Mouse (Mus musculus) heart, embryonic 14.5 days (tissue): ENCODE data around the gene Rad51d. TPM values are rescaled to one million over a fixed set of nuclear protein-coding genes. Genes with fewer than 3 reads are reported as not detected.
"Not testable (repeated sequence)": the region's sequence is repeated elsewhere in the genome, so short reads cannot be mapped to it uniquely, and the experiment has no call there.

ENCODE experiments used
- ATAC-seq: fragments of 200-750 bp; cut with Nextera tagmentation; 2 replicates; pipeline ENCODE4 v1.8.0; 2017; ENCODE audit warnings: low read depth, moderate TSS enrichment; ENCODE audit not compliant: insufficient number of reproducible peaks, insufficient read depth, low FRiP score
- H3K27ac ChIP-seq, 2 experiments: fragments of 200-500 bp in 1 of 2; fragments of 300-500 bp in 1 of 2; sonication (generic) in 1 of 2; replicated peaks in 1 of 2; 2 replicates each; pipeline ENCODE4 v1.5.1; 2012 to 2014; ENCODE audit warnings: low read depth in 2 of 2, low read length in 2 of 2, control low read depth in 1 of 2, mild to moderate bottlenecking in 1 of 2, mixed read lengths in 1 of 2; ENCODE audit not compliant: control insufficient read depth in 1 of 2, insufficient read depth in 1 of 2
- H3K27me3 ChIP-seq: fragments of 300-500 bp; sonication (generic); 2 replicates; pipeline ENCODE4 v1.6.1; 2014; ENCODE audit warnings: mild to moderate bottlenecking, low read length, control low read depth; ENCODE audit not compliant: control insufficient read depth, insufficient read depth
- H3K36me3 ChIP-seq: fragments of 300-500 bp; sonication (generic); 2 replicates; pipeline ENCODE4 v1.6.1; 2014; ENCODE audit warnings: mild to moderate bottlenecking, control low read depth, low read length, mixed read lengths; ENCODE audit not compliant: control insufficient read depth, insufficient read depth
- H3K4me1 ChIP-seq, 2 experiments: fragments of 200-500 bp in 1 of 2; fragments of 300-500 bp in 1 of 2; sonication (generic) in 1 of 2; 2 replicates each; pipeline ENCODE4 v1.6.1; 2012 to 2014; ENCODE audit warnings: low read length in 2 of 2, control low read depth in 1 of 2, mixed read lengths in 1 of 2; ENCODE audit not compliant: control insufficient read depth in 2 of 2, insufficient read depth in 2 of 2
- H3K4me2 ChIP-seq: fragments of 300-500 bp; sonication (generic); 2 replicates; pipeline ENCODE4 v1.6.1; 2014; ENCODE audit warnings: mild to moderate bottlenecking, low read length
- H3K4me3 ChIP-seq, 2 experiments: fragments of 200-500 bp in 1 of 2; fragments of 300-500 bp in 1 of 2; sonication (generic) in 1 of 2; 2 replicates each; pipeline ENCODE4 v1.5.1; 2012 to 2014; ENCODE audit warnings: low read length in 2 of 2, mild to moderate bottlenecking in 2 of 2, control low read depth in 1 of 2, low read depth in 1 of 2, moderate library complexity in 1 of 2; ENCODE audit not compliant: control insufficient read depth in 1 of 2, insufficient read depth in 1 of 2
- H3K9ac ChIP-seq: fragments of 300-500 bp; sonication (generic); 2 replicates; pipeline ENCODE4 v1.6.1; 2014; ENCODE audit warnings: mild to moderate bottlenecking, low read length
- H3K9me3 ChIP-seq: fragments of 300-500 bp; sonication (generic); 2 replicates; pipeline ENCODE4 v1.6.1; 2016; ENCODE audit warnings: low read length, control low read depth; ENCODE audit not compliant: control insufficient read depth
- WGBS: fragments of 180-500 bp; shearing (Covaris S2); extraction: QIAGEN DNeasy Blood & Tissue Kit; methylation state at CpG from one replicate; pipeline ENCODE4 v1.1.7; 2014; 5-methylcytosine and 5-hydroxymethylcytosine counted together
- polyA plus RNA-seq: library from polyadenylated mRNA; unstranded; fragments of >200 nt; fragmentation: Nextera tagmentation; extraction: Ambion mirVana; gene quantifications from 2 replicates; pipeline ENCODE4 v1.2.1, GENCODE M21; 2014

Rad51d gene
- polyA plus RNA-seq, 1 experiment from 2014 or later = 15.0 TPM

DNA sequence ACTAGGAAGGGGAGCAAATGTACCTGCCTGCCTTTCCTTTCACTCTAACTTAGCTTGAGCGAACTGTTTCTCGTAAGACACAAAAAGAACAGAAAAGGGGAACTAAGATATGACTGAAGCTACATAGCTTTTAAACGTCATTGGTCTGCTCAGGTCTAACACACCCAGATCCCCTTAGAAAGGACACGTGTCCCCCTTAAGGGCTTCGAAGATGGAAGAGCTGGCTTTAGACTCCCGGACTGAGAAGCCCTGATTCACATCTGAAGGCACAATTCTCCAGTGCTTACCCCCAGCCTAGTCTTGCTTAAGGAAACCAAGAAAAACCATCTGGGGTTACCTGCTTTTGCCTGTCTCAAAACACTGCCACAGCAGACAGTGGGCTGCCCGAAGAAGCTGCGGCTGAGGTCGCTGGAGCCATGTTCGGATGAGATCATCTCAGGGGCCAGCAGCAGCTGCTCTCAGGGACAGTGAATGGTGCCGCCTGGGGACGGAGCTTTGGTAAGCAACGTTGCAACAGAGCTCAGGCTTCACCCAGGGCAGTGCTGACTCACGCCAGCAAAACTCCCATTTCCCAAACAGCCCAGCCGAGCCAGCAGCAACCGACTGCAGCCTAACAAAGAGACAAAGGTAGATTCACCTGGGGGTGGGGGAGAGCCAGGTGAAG is 44.9 kb downstream of the Rad51d start:
- no peaks in the 10 kb centered on the region for H3K9me3 ChIP-seq
- H3K36me3 ChIP-seq = no peaks in the 10 kb centered on the region
- peaks cover 11 to 14% of the 10 kb centered on the region in 2 experiments for H3K4me1 ChIP-seq
- H3K9ac ChIP-seq = peak overlapping the region; percentile 68
- H3K4me2 ChIP-seq = peak overlapping the region; percentile 69
- peak; percentile 75 for ATAC-seq
- no peaks in the 10 kb centered on the region for H3K27me3 ChIP-seq
- 21% methylated on average over 16 of the region's 16 CpGs for WGBS
- H3K4me3 ChIP-seq = peak overlapping the region; percentile 12 to 31
- H3K27ac ChIP-seq = peak overlapping the region; percentile 33 to 40; a peak in 2 of 4 replicates

DNA sequence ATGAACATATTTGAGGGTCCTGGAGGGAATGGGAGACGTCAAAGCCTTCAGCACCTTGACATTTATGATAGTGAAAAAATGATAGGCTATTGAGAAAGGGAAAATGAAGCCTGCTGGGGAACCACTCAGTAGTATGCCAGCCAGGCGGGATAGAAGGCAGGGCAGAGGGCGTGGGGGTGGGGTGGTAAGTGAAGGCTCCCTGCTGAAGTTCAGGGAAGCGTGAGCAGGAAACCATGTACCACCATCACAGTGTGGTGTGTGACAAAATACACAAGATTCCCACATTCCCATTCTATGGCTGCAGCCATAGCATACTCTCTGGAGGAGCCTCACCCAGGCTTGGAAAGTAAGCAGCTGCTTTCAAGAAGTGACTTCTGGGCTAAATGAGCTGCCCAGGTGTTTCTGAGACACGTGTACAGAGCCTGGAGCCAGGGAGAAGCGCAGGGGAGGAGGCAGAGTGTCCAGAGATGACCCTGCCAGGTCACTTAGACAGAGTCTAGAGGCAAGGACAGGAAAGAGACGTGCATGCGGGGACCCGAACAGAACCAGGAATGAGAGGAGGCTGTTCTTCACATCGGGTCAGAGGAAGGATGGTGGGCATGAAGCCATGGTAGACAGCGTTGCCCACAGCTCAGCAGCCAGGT is 45.5 kb downstream of the Rad51d start:
- no peak overlapping the region for H3K27ac ChIP-seq
- peaks cover 11 to 14% of the 10 kb centered on the region in 2 experiments for H3K4me1 ChIP-seq
- H3K9me3 ChIP-seq = no peaks in the 10 kb centered on the region
- peak overlapping the region; percentile 68 for H3K9ac ChIP-seq
- no peaks in the 10 kb centered on the region for H3K27me3 ChIP-seq
- peak overlapping the region; percentile 69 for H3K4me2 ChIP-seq
- 60% methylated on average over 11 of the region's 11 CpGs for WGBS
- no peaks in the 10 kb centered on the region for H3K36me3 ChIP-seq
- H3K4me3 ChIP-seq = peak overlapping the region in 1 of 2 experiments; percentile 31; a peak in 1 of 4 replicates
- ATAC-seq = no peak

DNA sequence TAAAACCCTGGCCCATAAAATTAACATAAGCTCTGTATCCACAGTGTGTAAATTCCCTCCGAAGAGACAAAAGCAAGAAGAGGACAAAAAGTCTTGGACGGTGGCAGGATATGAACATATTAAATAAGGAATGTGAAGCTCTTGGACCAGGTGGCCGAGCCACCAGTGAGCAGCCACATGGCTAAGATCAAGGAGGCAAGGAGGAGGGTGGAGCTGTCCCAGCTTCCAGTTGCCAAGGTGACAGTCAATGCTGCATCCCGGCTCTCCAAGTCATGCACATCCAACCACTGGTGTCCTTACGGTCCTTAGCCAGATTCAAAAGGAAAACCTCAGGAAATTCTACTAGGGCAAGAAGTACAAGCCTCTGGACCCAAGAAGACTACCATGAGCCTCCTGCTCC is 51.9 kb downstream of the Rad51d start:
- WGBS = 53% methylated on average over 5 of the region's 5 CpGs

DNA sequence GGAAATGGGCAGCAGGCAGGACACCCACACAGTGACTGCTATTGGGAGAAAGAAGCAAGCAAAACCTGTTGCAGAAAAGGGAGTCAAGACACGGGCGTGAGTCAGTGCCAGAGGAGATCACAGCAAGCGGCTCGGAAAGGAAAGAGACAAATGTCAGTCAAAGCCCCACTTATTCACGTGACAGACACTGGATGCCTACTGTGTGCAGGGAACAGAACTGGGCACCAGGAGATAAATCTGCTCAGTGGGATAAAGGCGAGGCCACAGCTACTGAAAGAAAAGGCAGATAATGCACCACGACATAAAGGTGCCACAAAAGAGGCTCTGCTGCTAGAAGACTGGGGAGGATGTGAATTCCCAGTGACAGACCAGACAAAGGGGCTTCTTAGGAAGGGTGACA is 52.6 kb downstream of the Rad51d start:
- Histone ChIP-seq H3K27me3 (no peaks in the 10 kb centered on the region), H3K36me3 (no peaks in the 10 kb centered on the region), H3K4me3 (no peak overlapping the region), H3K9ac (no peak overlapping the region), H3K9me3 (no peaks in the 10 kb centered on the region), H3K4me1 (peaks cover 0 to 3% of the 10 kb centered on the region in 2 experiments; a peak in 1 of 4 replicates), H3K4me2 (no peak overlapping the region), H3K27ac (no peak overlapping the region)
- no peak for ATAC-seq
- WGBS = 59% methylated on average over 7 of the region's 7 CpGs

More for the DNA sequence above, 51.9 kb downstream of the Rad51d start:
- Histone ChIP-seq H3K27ac (no peak overlapping the region), H3K4me3 (no peak overlapping the region), H3K4me1 (peaks cover 0 to 3% of the 10 kb centered on the region in 2 experiments; a peak in 1 of 4 replicates), H3K36me3 (no peaks in the 10 kb centered on the region), H3K9ac (no peak overlapping the region), H3K27me3 (no peaks in the 10 kb centered on the region), H3K9me3 (no peaks in the 10 kb centered on the region), H3K4me2 (no peak overlapping the region)
- ATAC-seq = no peak

DNA sequence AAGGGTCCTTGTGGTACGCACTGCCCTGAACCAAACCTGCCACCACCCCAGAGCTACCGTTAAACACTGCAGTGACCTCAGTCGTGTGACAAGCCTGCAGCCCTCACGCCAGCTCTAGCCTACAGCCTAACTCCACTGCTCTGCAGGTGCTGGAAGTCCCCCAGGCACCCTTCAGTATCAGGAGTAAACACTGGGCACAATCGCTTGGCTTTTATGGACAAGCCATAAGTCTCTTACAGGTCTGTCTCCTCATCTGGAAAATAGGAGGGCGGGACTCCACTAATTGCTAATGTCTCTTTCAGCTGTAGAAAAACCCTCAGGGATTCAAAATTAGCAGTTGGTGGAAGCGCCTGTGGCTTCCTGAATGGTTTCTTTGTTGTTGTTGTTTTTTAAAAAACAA is 53.2 kb downstream of the Rad51d start:
- no peak for ATAC-seq
- Histone ChIP-seq H3K4me3 (no peak overlapping the region), H3K9ac (no peak overlapping the region), H3K36me3 (no peaks in the 10 kb centered on the region), H3K9me3 (no peaks in the 10 kb centered on the region), H3K27ac (no peak overlapping the region), H3K27me3 (no peaks in the 10 kb centered on the region), H3K4me2 (no peak overlapping the region), H3K4me1 (peaks cover 0 to 3% of the 10 kb centered on the region in 2 experiments; a peak in 1 of 4 replicates)
- WGBS = 72% methylated on average over 7 of the region's 7 CpGs

DNA sequence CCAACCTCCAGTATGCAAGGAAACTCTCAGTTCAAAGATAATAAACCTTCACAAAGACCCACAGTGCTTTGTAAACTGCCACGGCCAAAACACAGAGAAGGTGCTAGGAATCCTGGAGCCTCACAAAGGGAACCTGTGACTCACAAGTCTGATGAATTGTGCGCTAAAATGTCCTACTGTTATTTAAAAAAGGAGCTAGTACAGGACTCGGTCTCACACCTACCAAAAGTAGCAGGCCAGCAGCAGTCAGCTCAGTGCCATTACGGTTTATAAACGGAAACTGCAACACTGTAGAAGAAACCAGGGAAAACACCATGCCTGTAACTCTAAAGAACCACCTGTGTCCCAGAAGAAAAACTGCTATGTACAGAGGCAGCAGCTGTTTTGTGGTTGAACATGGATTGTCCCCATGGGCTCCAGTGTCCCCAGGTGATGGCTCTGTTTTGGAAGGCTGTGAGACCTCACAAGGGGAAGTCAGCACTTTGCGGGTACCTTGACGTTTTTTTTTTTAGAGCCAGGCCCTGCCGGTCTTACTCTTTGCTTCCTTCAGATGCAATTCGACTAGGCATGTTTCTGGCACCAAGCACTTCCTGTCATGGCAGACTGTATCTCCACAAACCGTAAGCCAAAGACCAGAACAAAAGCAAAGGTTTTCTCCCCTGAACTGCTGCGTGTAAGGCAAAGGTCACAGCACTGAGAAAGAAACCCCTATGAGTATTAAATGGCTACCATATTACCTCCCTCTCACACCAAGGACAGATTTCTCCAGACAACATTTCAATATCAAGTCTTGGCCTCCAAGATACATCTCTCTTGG is 54.6 kb downstream of the Rad51d start:
- 72% methylated on average over 11 of the region's 11 CpGs for WGBS
- no peak overlapping the region for H3K4me2 ChIP-seq
- no peak overlapping the region for H3K9ac ChIP-seq
- H3K27me3 ChIP-seq = no peaks in the 10 kb centered on the region
- H3K36me3 ChIP-seq = no peaks in the 10 kb centered on the region
- peaks cover 6 to 12% of the 10 kb centered on the region in 2 experiments for H3K4me1 ChIP-seq
- H3K4me3 ChIP-seq = no peak overlapping the region
- no peak overlapping the region for H3K27ac ChIP-seq
- H3K9me3 ChIP-seq = no peaks in the 10 kb centered on the region
- ATAC-seq = no peak

DNA sequence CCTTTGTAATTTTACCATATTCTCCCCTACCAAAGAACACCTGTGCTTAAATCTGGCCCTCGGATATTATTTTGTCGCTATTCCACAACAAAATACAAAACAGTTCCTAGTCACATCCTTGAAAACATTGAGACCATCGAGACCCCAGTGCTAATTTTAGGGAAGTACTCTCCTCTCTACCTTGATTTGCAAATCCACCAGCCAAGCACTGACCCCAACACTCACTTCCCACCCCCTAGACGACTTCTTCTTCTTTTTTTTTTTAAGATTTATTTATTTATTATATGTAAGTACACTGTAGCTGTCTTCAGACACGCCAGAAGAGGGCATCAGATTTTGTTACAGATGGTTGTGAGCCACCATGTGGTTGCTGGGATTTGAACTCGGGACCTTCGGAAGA is 56.1 kb downstream of the Rad51d start:
- H3K9me3 ChIP-seq, ATAC-seq, H3K36me3 ChIP-seq, H3K4me2 ChIP-seq, H3K27me3 ChIP-seq, H3K4me3 ChIP-seq, H3K9ac ChIP-seq, H3K27ac ChIP-seq: not testable (repeated sequence)
- 87% methylated on average over 7 of the region's 7 CpGs for WGBS
- peaks cover 4 to 13% of the 10 kb centered on the region in 2 experiments for H3K4me1 ChIP-seq
